Mouse (Mus musculus) limb, embryonic 12.5 days (tissue): ENCODE measurements at regions not wholly inside any gene's neighbourhood (a gene's known extent, or its start where the extent isn't known, plus 50 kb on each side); places are given as distances from the start of the nearest gene placed in this dataset.

ENCODE experiments used
- ATAC-seq: fragments of 200-750 bp; cut with Nextera tagmentation; 2 replicates; pipeline ENCODE4 v1.8.0; 2017; ENCODE audit warnings: low read depth, moderate TSS enrichment; ENCODE audit not compliant: insufficient number of reproducible peaks, insufficient read depth, low FRiP score, low TSS enrichment
- H3K27ac ChIP-seq: fragments of 300-500 bp; sonication (generic); 2 replicates; pipeline ENCODE4 v1.5.1; 2016; ENCODE audit warnings: mild to moderate bottlenecking, moderate library complexity
- H3K27me3 ChIP-seq: fragments of 300-500 bp; sonication (generic); 2 replicates; pipeline ENCODE4 v1.6.1; 2016; ENCODE audit warnings: mild to moderate bottlenecking, moderate library complexity
- H3K36me3 ChIP-seq: fragments of 300-500 bp; sonication (generic); 2 replicates; pipeline ENCODE4 v1.6.1; 2016; ENCODE audit warnings: mild to moderate bottlenecking, moderate library complexity
- H3K4me1 ChIP-seq: fragments of 300-500 bp; sonication (generic); replicated peaks from 2 replicates; pipeline ENCODE4 v1.6.1; 2016
- H3K4me2 ChIP-seq: fragments of 300-500 bp; sonication (generic); 2 replicates; pipeline ENCODE4 v1.6.1; 2016; ENCODE audit warnings: mild to moderate bottlenecking, moderate library complexity
- H3K4me3 ChIP-seq: fragments of 300-500 bp; sonication (generic); replicated peaks from 2 replicates; pipeline ENCODE4 v1.5.1; 2016; ENCODE audit warnings: mild to moderate bottlenecking
- H3K9ac ChIP-seq: fragments of 300-500 bp; sonication (generic); replicated peaks from 2 replicates; pipeline ENCODE4 v1.6.1; 2016; ENCODE audit warnings: mild to moderate bottlenecking, moderate library complexity
- H3K9me3 ChIP-seq: fragments of 300-500 bp; sonication (generic); 2 replicates; pipeline ENCODE4 v1.6.1; 2016; ENCODE audit warnings: mild to moderate bottlenecking, moderate library complexity
- WGBS: fragments of 180-500 bp; shearing (Covaris S2); methylation state at CpG from one replicate; pipeline ENCODE4 v1.1.7; 2016; 5-methylcytosine and 5-hydroxymethylcytosine counted together

DNA sequence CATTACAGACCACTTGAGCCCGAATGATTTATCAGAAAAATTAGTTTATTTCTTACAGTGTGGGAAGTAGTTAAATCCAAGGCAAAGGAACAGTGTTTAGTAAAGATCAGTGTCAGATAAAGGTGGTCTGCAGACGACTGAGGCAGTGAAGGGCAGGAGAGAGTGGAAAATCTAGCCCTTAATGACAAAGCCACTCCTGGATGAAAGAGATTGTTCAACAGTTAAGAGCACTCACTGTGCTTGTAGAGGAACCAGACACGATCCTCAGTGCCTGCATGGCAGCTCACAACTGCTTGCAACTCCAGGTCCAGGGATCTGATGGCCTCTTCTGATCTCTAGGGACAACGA lies 758.3 kb downstream of the Ryr2 start:
- Histone ChIP-seq H3K4me1 (peaks cover 7% of the 10 kb centered on the region; the same call in 1 of the 2 replicates), H3K27ac (no peak overlapping the region), H3K9ac (no peak overlapping the region), H3K4me2 (no peak overlapping the region), H3K9me3 (no peaks in the 10 kb centered on the region), H3K36me3 (no peaks in the 10 kb centered on the region), H3K4me3 (no peak overlapping the region), H3K27me3 (no peaks in the 10 kb centered on the region)
- WGBS = 36% methylated on average over 4 of the region's 4 CpGs
- ATAC-seq = no peak

DNA sequence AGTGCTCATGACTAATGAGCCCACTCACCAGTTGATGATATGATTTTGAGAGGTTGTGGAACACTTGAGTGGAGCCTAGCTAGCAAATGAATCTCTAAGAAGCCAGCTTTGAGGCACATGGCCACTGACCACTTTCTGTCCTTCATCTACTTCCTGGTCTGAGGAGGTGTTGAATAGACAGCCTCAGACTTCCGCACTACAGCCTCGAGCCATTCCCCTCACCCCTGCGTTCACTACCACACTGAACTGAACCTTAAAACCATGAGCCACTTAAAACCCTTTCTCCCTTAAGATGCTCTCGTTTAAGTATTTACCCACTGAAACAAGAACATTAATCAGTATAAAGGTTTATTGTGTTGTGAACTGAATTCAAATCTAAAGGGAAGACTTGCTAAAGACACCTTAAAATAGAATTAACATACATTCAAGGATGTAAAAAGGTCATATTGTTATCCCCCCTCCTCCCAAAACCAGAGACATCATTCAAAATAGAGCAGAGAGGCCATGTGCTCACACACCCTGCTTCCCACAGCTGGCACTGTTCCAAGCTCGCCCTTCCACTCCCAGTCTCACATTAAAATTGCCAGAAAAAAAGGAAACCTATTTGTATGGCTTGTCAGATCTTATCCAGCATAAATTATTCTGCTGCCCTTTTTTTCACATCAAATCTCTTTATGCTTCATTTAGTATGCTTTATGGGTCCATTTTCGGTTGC lies 758.8 kb downstream of the Ryr2 start:
- H3K4me3 ChIP-seq = no peak overlapping the region
- 55% methylated on average over 6 of the region's 6 CpGs for WGBS
- no peak overlapping the region for H3K9ac ChIP-seq
- no peak overlapping the region for H3K4me2 ChIP-seq
- H3K27me3 ChIP-seq = no peaks in the 10 kb centered on the region
- no peak overlapping the region for H3K27ac ChIP-seq
- H3K9me3 ChIP-seq = no peaks in the 10 kb centered on the region
- H3K36me3 ChIP-seq = no peaks in the 10 kb centered on the region
- H3K4me1 ChIP-seq = peaks cover 7% of the 10 kb centered on the region; the same call in 1 of the 2 replicates
- ATAC-seq = no peak

DNA sequence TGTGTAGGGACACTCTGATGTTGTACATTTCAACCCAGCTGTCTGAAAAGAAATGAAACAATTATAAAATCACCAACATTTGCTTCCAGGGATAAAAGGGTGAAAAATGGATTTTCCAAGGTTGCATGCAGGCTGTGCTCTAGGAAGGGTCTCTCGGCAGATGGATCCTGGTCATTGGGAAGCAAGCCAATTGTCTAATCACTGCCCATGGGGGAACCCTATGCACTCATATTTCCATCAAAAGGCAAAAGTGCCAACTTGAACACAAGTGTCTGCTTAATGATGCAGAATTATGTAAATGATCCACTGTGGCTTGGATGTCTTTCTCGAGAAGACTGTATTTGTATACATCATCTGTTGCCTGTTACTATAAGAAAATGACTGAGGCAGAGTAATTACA lies 762.2 kb downstream of the Ryr2 start:
- ATAC-seq = no peak
- WGBS = 85% methylated on average over 2 of the region's 2 CpGs
- H3K27ac ChIP-seq = no peak overlapping the region

DNA sequence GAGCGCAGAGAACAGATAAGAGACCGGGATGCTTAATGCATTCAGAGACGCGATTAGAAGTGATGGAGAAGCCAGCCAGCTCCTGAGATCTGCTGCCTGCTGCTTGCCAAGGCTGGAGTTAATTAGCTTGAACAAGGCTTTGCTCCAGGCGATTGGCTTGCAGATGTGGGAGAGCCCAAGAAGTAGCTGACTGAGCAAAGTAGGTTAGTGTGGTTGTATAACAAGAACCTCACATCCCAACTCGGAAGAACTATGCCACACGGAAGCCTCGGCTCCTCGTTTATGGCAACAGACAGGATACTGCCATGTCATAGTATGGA lies 768.5 kb downstream of the Ryr2 start:
- no peak for ATAC-seq
- 32% methylated on average over 9 of the region's 9 CpGs for WGBS
- H3K4me3 ChIP-seq = no peak overlapping the region
- peaks cover 6% of the 10 kb centered on the region; the same call in 1 of the 2 replicates for H3K4me1 ChIP-seq
- H3K27ac ChIP-seq = no peak overlapping the region
- H3K9ac ChIP-seq = no peak overlapping the region
- H3K9me3 ChIP-seq = no peaks in the 10 kb centered on the region
- no peaks in the 10 kb centered on the region for H3K27me3 ChIP-seq
- H3K4me2 ChIP-seq = no peak overlapping the region
- no peaks in the 10 kb centered on the region for H3K36me3 ChIP-seq

More for the DNA sequence above, 762.2 kb downstream of the Ryr2 start:
- H3K4me1 ChIP-seq = no peaks in the 10 kb centered on the region; the same call in 1 of the 2 replicates
- no peaks in the 10 kb centered on the region for H3K27me3 ChIP-seq
- H3K4me3 ChIP-seq = no peak overlapping the region
- no peak overlapping the region for H3K4me2 ChIP-seq
- no peaks in the 10 kb centered on the region for H3K9me3 ChIP-seq
- no peaks in the 10 kb centered on the region for H3K36me3 ChIP-seq
- H3K9ac ChIP-seq = no peak overlapping the region

DNA sequence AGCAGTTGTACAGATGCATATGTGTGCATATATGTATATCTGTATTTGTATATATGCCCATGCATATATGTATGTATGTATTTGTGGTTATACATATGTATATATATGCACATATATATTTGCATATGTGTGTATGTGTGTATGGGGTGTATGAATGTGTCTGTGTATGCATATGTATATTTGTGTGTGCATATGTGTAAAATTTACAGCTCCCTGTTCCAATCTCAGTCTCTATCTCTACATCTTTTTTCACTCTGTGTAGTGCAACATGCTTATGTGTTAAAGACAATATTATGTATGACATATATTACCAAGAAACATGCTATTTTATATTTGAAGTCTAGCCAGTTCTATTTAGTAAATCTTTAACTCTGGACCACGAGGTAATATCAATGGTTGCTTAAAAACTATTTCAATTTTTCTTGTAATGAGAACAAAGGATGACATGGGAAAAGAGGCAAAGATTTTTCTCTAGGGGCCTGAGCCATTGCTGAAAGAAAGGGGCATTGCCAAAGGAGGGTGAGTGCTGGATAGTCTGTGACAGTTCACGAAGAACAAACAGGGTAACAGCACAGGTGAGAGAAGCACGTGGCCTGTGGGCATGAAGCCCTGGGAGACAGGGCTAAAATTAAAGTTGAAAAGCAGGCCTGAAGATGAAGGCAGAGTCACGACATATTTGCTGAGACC lies 769.0 kb downstream of the Ryr2 start:
- Histone ChIP-seq H3K27ac (no peak overlapping the region), H3K4me2 (no peak overlapping the region), H3K36me3 (no peaks in the 10 kb centered on the region), H3K4me3 (no peak overlapping the region), H3K9me3 (no peaks in the 10 kb centered on the region), H3K27me3 (no peaks in the 10 kb centered on the region), H3K9ac (no peak overlapping the region), H3K4me1 (peaks cover 6% of the 10 kb centered on the region; the same call in 1 of the 2 replicates)
- no peak for ATAC-seq
- WGBS = 48% methylated on average over 4 of the region's 4 CpGs

DNA sequence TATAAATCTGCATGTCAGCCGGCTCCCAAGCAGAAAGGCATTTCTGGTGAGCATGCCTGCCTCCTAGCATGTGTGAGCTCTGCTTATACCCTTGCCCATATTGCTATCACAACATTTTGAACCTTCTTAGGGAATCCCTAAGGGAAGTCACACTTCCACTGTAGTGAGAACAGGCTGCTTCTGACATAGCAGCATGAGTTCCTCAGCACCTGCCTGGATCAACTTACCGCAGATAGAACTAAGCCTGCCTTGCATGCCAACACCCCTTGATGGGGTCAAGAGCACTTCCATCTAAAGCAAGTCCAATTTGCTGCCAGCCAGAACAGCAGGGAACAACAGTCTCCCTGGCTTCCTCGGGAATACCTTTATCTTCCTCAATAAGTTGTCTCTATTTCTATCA lies 769.8 kb downstream of the Ryr2 start:
- Histone ChIP-seq H3K36me3 (no peaks in the 10 kb centered on the region), H3K4me1 (peaks cover 6% of the 10 kb centered on the region; the same call in 1 of the 2 replicates), H3K27ac (no peak overlapping the region), H3K27me3 (no peaks in the 10 kb centered on the region), H3K9ac (no peak overlapping the region), H3K4me2 (no peak overlapping the region), H3K4me3 (no peak overlapping the region), H3K9me3 (no peaks in the 10 kb centered on the region)
- no peak for ATAC-seq
- WGBS = 66% methylated on average over 3 of the region's 3 CpGs

DNA sequence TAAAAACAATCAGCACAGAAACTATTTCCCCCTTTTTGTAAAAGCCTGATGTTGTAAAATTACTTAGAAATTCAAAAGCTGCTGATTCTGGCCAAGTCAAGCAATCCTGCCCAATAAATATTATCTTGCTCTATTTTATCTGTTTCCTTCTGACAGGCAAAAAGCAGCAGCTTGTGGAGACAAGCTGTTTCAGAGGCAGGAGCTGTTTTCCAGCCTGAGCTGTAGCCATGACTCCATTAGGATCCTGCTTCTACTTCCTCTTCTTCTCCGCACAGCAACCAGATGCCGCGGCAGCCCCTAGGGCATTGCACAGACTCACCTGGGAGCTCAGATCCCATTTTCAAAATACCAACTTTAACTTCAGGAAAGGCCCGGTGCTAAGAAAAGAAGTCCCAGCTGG lies 774.8 kb downstream of the Ryr2 start:
- 63% methylated on average over 4 of the region's 4 CpGs for WGBS
- no peaks in the 10 kb centered on the region for H3K9me3 ChIP-seq
- ATAC-seq = no peak

DNA sequence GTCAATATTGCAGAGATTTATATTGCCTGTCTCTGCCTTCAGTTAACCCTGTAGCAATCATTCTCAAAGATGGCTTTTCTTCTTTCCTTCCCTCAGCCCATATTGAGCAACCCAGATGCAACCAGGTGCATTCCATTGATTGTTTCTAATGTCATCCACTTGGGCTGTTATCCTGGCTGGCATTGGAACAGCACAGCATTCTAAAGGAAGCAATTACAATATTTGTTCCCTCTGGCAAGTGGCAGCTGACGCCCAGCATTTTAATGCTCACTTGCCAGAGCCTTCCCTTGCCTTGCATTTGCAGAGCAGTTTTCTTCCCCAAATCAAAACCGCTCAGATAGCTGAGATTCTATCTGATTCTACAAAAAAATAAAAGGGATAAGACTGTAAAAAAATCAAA lies 798.0 kb downstream of the Ryr2 start:
- WGBS = 87% methylated on average over 2 of the region's 2 CpGs
- H3K36me3 ChIP-seq = no peaks in the 10 kb centered on the region
- no peak overlapping the region for H3K27ac ChIP-seq
- H3K4me3 ChIP-seq = no peak overlapping the region
- H3K4me1 ChIP-seq = no peaks in the 10 kb centered on the region
- no peak overlapping the region for H3K4me2 ChIP-seq
- 0 out of 2 replicates have a peak, but pooled peaks cover 3% of the 10 kb centered on the region for H3K9me3 ChIP-seq
- no peak for ATAC-seq
- no peak overlapping the region for H3K9ac ChIP-seq
- H3K27me3 ChIP-seq = no peaks in the 10 kb centered on the region

More for the DNA sequence above, 774.8 kb downstream of the Ryr2 start:
- Histone ChIP-seq H3K27ac (no peak overlapping the region), H3K27me3 (no peaks in the 10 kb centered on the region), H3K4me1 (no peaks in the 10 kb centered on the region), H3K4me2 (no peak overlapping the region), H3K4me3 (no peak overlapping the region), H3K9ac (no peak overlapping the region), H3K36me3 (no peaks in the 10 kb centered on the region)

DNA sequence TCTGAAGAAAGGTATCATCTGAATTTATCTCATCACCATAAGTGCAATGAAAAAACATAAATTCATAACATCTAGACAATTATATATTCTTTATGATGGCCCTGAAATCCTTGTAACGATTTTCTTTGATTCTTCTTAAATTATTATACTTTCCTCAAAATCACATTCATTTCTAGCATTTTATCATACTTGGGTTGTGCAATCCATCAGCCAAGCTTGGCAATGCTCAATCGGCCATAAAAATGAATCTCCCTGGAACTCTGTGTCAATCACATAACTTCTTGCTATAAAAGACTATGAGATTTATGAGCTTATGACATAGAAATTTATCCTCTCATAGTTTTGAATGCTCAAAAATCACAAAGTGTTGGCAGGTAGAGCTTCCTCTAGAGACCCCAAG lies 811.3 kb downstream of the Ryr2 start:
- H3K9ac ChIP-seq = no peak overlapping the region
- ATAC-seq = no peak
- no peaks in the 10 kb centered on the region for H3K27me3 ChIP-seq
- 88% methylated on average over 2 of the region's 2 CpGs for WGBS
- H3K9me3 ChIP-seq = no peaks in the 10 kb centered on the region
- no peak overlapping the region for H3K4me2 ChIP-seq
- no peak overlapping the region for H3K27ac ChIP-seq
- no peaks in the 10 kb centered on the region for H3K36me3 ChIP-seq
- H3K4me3 ChIP-seq = no peak overlapping the region
- no peaks in the 10 kb centered on the region for H3K4me1 ChIP-seq

DNA sequence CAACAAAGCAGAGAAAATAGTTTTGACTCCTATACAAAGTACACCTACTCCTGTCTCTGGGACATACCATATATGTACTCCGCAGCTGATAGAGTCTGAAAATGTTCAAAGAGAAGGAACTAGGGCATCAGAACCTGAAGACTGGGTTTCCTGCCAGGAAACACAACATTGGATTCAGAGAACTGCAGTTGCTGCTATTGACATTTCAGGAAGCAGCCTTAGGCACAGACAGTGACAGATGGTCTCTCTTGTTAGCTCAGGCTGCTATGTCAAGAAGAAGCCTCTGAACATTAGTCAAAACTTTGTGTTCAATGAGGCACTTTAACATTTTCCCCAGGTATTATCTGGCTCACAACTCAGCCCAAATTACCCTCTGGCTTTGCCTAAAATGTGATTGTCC lies 812.1 kb downstream of the Ryr2 start:
- H3K9me3 ChIP-seq = no peaks in the 10 kb centered on the region
- H3K27ac ChIP-seq = no peak overlapping the region
- no peak overlapping the region for H3K4me2 ChIP-seq
- no peak for ATAC-seq
- H3K4me3 ChIP-seq = no peak overlapping the region
- 89% methylated on average over 1 of the region's 1 CpGs for WGBS
- no peak overlapping the region for H3K9ac ChIP-seq
- H3K27me3 ChIP-seq = no peaks in the 10 kb centered on the region
- H3K36me3 ChIP-seq = no peaks in the 10 kb centered on the region
- H3K4me1 ChIP-seq = no peaks in the 10 kb centered on the region

DNA sequence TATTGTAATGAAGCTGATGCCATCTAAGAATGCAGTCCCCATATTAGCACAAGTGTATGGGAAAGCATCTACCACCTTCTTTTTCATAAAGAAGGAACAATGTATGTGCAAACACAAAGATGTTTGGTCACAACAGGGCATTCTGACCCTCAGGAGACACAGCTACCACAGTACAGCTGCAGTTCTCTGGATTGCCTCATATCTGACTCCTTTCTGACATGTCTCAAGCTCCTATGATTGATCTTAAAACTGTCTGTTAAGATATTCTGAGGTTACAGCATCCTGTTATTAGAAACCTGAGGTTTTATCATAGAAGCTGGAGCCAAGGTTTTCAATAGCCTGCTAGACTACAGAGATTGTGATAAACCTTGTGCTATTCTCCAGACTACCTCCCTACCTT lies 813.0 kb downstream of the Ryr2 start:
- no peak overlapping the region for H3K4me3 ChIP-seq
- H3K9me3 ChIP-seq = no peaks in the 10 kb centered on the region
- no peaks in the 10 kb centered on the region for H3K4me1 ChIP-seq
- no peaks in the 10 kb centered on the region for H3K36me3 ChIP-seq
- H3K9ac ChIP-seq = no peak overlapping the region
- ATAC-seq = no peak
- no peak overlapping the region for H3K27ac ChIP-seq
- no peak overlapping the region for H3K4me2 ChIP-seq
- H3K27me3 ChIP-seq = no peaks in the 10 kb centered on the region

DNA sequence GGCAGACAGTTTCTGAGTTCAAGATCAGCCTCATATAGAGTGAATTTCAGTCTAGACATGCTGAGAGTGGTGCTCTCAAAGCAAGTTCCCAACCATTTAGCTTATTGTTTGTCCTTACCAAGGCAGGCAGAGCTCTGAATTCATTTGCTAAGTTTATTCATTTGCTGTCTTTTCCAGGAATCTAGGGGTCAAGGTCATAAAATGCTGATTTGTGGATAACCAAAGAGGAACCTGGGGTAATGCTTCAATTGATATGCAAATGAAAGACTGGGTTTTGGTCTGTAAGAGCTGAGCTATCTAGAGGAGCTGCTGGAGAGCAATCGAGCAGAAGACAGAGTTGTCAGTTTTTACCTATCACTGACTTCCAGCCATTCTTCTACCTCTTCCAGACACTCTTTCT lies 832.8 kb downstream of the Ryr2 start:
- ATAC-seq = no peak
- Histone ChIP-seq H3K4me2 (no peak overlapping the region), H3K36me3 (no peaks in the 10 kb centered on the region), H3K9ac (no peak overlapping the region), H3K27ac (no peak overlapping the region), H3K27me3 (no peaks in the 10 kb centered on the region), H3K9me3 (no peaks in the 10 kb centered on the region), H3K4me3 (no peak overlapping the region), H3K4me1 (no peaks in the 10 kb centered on the region)
- 59% methylated on average over 1 of the region's 1 CpGs for WGBS
